In the genomic region with DNA sequence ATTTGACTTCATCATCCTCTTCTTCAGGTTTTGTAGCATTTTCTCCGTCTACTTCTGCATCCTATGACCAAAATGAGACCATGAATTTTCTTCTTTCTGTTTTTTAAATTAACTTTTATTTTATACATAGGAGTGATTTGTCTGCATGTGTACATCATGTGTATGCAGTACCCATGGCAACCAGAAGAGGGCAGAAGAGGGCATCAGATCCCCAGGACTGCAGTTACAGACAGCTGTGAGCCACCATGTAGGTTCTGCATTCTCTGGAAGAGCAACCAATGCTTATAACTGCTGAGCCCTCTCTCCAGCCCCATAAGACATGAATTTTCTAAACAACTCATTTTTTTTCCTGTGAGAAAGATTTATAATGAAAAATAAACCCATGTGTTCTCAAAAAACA, we compare ENCODE assay signal across 9 mouse cellular contexts. TPM values are rescaled to one million over a fixed set of nuclear protein-coding genes. Genes with fewer than 3 reads are reported as not detected.
DNase-seq lines count a peak whose midpoint lies in the region; ATAC-seq and TF ChIP-seq lines count a peak whose summit lies in the region.
"Had no signal": no experiment of that assay in that cellular context is flagged by ENCODE, and none has a peak within 500 bp of the region (broad histone marks: within the 10 kb centered on the region; RNA-seq: fewer than 3 reads in every experiment).

No protein-coding gene starts in this region.

- H3K4me1 ChIP-seq in heart, postnatal 0 days (ENCODE audit: control insufficient read depth, insufficient read depth) = no peaks in the 10 kb centered on the region
- no peaks in the 10 kb centered on the region for H3K4me1 ChIP-seq in heart, embryonic 12.5 days (replicated peaks)
- H3K4me1 ChIP-seq in bone marrow macrophage, adult 2 months (ENCODE audit: control insufficient read depth, insufficient read depth, low read length) = no peaks in the 10 kb centered on the region

- no peak overlapping the region for H3K9ac ChIP-seq in heart, postnatal 0 days (replicated peaks; ENCODE audit: low read depth, low read length)
- no peak overlapping the region for H3K9ac ChIP-seq in heart, embryonic 12.5 days

- DNase-seq in heart, postnatal 0 days (ENCODE audit: low spot score) = peak; percentile 11
- DNase-seq in right cerebral cortex, adult 18-20 months = peak; percentile 13
- DNase-seq in right cerebral cortex, postnatal 36 days (ENCODE audit: low spot score in 2 of 2) = no peak
- peak; percentile 69 to 70 for DNase-seq in kidney, postnatal 4 days
- DNase-seq in right cerebral cortex, postnatal 10 days (ENCODE audit: low spot score in 2 of 2) = peak; percentile 43 to 55
- no peak for DNase-seq in gastrocnemius, postnatal 14 days

- H3K36me3 ChIP-seq in heart, postnatal 0 days (replicated peaks; ENCODE audit: control insufficient read depth, insufficient read depth, low read length) = no peaks in the 10 kb centered on the region
- H3K36me3 ChIP-seq in heart, embryonic 12.5 days = no peaks in the 10 kb centered on the region

- H3K27ac ChIP-seq in heart, postnatal 0 days (ENCODE audit: low read depth) = no peak overlapping the region
- H3K27ac ChIP-seq in heart, embryonic 12.5 days (ENCODE audit: poor library complexity, severe bottlenecking) = no peak overlapping the region
- no peak overlapping the region for H3K27ac ChIP-seq in bone marrow macrophage, adult 2 months (ENCODE audit: insufficient read depth, low read depth, low read length)

- H3K27me3 ChIP-seq in heart, postnatal 0 days (ENCODE audit: control insufficient read depth, insufficient read depth, low read length) = no peaks in the 10 kb centered on the region
- H3K27me3 ChIP-seq in heart, embryonic 12.5 days (replicated peaks) = no peaks in the 10 kb centered on the region

- no peak overlapping the region for H3K4me3 ChIP-seq in heart, postnatal 0 days (ENCODE audit: low read depth, low read length)
- H3K4me3 ChIP-seq in heart, embryonic 12.5 days = no peak overlapping the region
- no peak overlapping the region for H3K4me3 ChIP-seq in bone marrow macrophage, adult 2 months (ENCODE audit: insufficient read depth, low read length)

- H3K4me2 ChIP-seq in heart, postnatal 0 days (ENCODE audit: low read depth, low read length) = no peak overlapping the region
- no peak overlapping the region for H3K4me2 ChIP-seq in heart, embryonic 12.5 days

- no peak for TF ChIP-seq POLR2A in bone marrow macrophage, adult 2 months (IDR thresholded peaks at IDR 0.05; ENCODE audit: borderline replicate concordance, low read depth, low read length)

- no peak for ATAC-seq in heart, postnatal 0 days (ENCODE audit: insufficient read depth, low read depth)
- no peak for ATAC-seq in heart, embryonic 12.5 days (ENCODE audit: insufficient number of reproducible peaks, low FRiP score)

- peak; percentile 50 for TF ChIP-seq CTCF in heart, postnatal 0 days (IDR thresholded peaks at IDR 0.05; ENCODE audit: low read depth)
- TF ChIP-seq CTCF in bone marrow macrophage, adult 2 months (IDR thresholded peaks at IDR 0.05; ENCODE audit: low read depth, low read length) = peak; percentile 43; the same call in 1 of the 2 replicates

- WGBS in heart, postnatal 0 days = 65% methylated on average over 1 of the region's 1 CpGs
- WGBS in heart, embryonic 12.5 days = 38% methylated on average over 1 of the region's 1 CpGs

- TF ChIP-seq EP300 in heart, postnatal 0 days (IDR thresholded peaks at IDR 0.05; ENCODE audit: low read depth) = no peak

- intact Hi-C loops in gastrocnemius, postnatal 14 days (cut with DNase I; ENCODE audit: low total_unique reads) = no loop called here

- H3K9me3 ChIP-seq in heart, postnatal 0 days (replicated peaks; ENCODE audit: control insufficient read depth, low read length) = no peaks in the 10 kb centered on the region
- H3K9me3 ChIP-seq in heart, embryonic 12.5 days (replicated peaks) = no peaks in the 10 kb centered on the region

RNA-seq across cellular contexts. Expression of gene Psmc2, which starts 28.9 kb away (rescaled TPM):
- total RNA-seq in heart, postnatal 0 days (2014; rRNA removed; ENCODE audit: low replicate concordance) = 26.2 and 32.7 TPM in 2 replicates
- polyA plus RNA-seq in heart, postnatal 0 days (2015; fragmentation: Nextera tagmentation; extraction: Ambion mirVana) = 151 and 152 TPM in 2 replicates
- 151 and 157 TPM in 2 replicates for polyA plus RNA-seq in heart, embryonic 12.5 days (2016; fragmentation: Nextera tagmentation; extraction: Ambion mirVana)
- 72.8 and 76.1 TPM in 2 replicates for polyA plus RNA-seq in bone marrow macrophage, adult 2 months (2012; ENCODE audit: insufficient read depth, insufficient read length, missing spikeins)
- 100 to 1,000 TPM in 1 of 2 experiments, 10 to 100 TPM in 1; 99.4 to 102 TPM for total RNA-seq in gastrocnemius, postnatal 14 days (2021)

RNA-seq across cellular contexts. Expression of gene Dnajc2, which starts 28.9 kb away (rescaled TPM):
- total RNA-seq in heart, postnatal 0 days (2014; rRNA removed; ENCODE audit: low replicate concordance) = 7.9 and 11.3 TPM in 2 replicates
- 36.7 and 37.5 TPM in 2 replicates for polyA plus RNA-seq in heart, postnatal 0 days (2015; fragmentation: Nextera tagmentation; extraction: Ambion mirVana)
- 63.0 and 63.6 TPM in 2 replicates for polyA plus RNA-seq in heart, embryonic 12.5 days (2016; fragmentation: Nextera tagmentation; extraction: Ambion mirVana)
- polyA plus RNA-seq in bone marrow macrophage, adult 2 months (2012; ENCODE audit: insufficient read depth, insufficient read length, missing spikeins) = 34.0 and 34.2 TPM in 2 replicates
- total RNA-seq in gastrocnemius, postnatal 14 days (2021) = 10 to 100 TPM; 13.2 to 13.6 TPM

RNA-seq across cellular contexts. Expression of gene Slc26a5, which starts 51.4 kb away (rescaled TPM):
- total RNA-seq in heart, postnatal 0 days (2014; rRNA removed; ENCODE audit: low replicate concordance) = not detected in 2 replicates
- polyA plus RNA-seq in heart, postnatal 0 days (2015; fragmentation: Nextera tagmentation; extraction: Ambion mirVana) = not detected in 2 replicates
- polyA plus RNA-seq in heart, embryonic 12.5 days (2016; fragmentation: Nextera tagmentation; extraction: Ambion mirVana) = not detected in 2 replicates
- polyA plus RNA-seq in bone marrow macrophage, adult 2 months (2012; ENCODE audit: insufficient read depth, insufficient read length, missing spikeins) = not detected in 2 replicates
- not detected for total RNA-seq in gastrocnemius, postnatal 14 days (2021)
- polyA plus RNA-seq: embryonic facial prominence, embryonic 14.5 days had no signal

Comparison
In these comparisons a context has a peak if more than half of its experiments do, and no peak if none do; other contexts are left out.
1. DNase-seq: peak in heart, postnatal 0 days (single experiment), right cerebral cortex, adult 18-20 months (single experiment), kidney, postnatal 4 days (2 of 2) and right cerebral cortex, postnatal 10 days (2 of 2); none in right cerebral cortex, postnatal 36 days (0 of 2) and gastrocnemius, postnatal 14 days (single experiment).